Mouse (Mus musculus) NIH3T3 (cell line): ENCODE data around the gene Gm21962.

Experiments used
- DNase-seq: peaks from one replicate; pipeline ENCODE4 v3.0.0-alpha.2; 2012; ENCODE audit warnings: low read depth

The Gm21962 gene

GRCm38 (mm10) chr3:137716573-137717157, 45.3 kb downstream of the Gm21962 start:
- no peak for DNase-seq
